Mouse (Mus musculus) left cerebral cortex, postnatal 25 days (tissue): ENCODE measurements around the gene Cyfip1. TPM values are rescaled to one million over a fixed set of nuclear protein-coding genes. Genes with fewer than 3 reads are reported as not detected.
A peak's percentile ranks its signal among the peaks of the same experiment; 100 is the strongest.

ENCODE experiments used
- DNase-seq, 2 experiments: peaks; one replicate each; pipeline ENCODE4 v3.0.0; 2022; ENCODE audit warnings: low spot score in 2 of 2, mixed read lengths in 1 of 2
- intact Hi-C: fragments of 180-260 bp; cut with DNase I; formaldehyde crosslinking; loops from one replicate; pipeline ENCODE4 v1.15.1; 2025
- total RNA-seq, 2 experiments: library from RNA; stranded (reverse); gene quantifications; 2 replicates each; pipeline ENCODE4 v1.2.3; 2021

Gene Cyfip1
- total RNA-seq: 10 to 100 TPM; 66.7 to 73.1 TPM

GRCm38 (mm10) chr7:55841445-55841844 lies at the start of gene Cyfip1:
TSS of gene Cyfip1 (plus strand) at chr7:55841745.
- intact Hi-C loops: no loop called here
- no peak for DNase-seq

GRCm38 (mm10) chr7:55792280-55792679 lies 49.3 kb upstream of the Cyfip1 start:
- DNase-seq: peak; percentile 17 to 74
- intact Hi-C loops: no loop called here

GRCm38 (mm10) chr7:55793236-55793951 lies 48.2 kb upstream of the Cyfip1 start:
- intact Hi-C loops: no loop called here

GRCm38 (mm10) chr7:55793952-55794603 lies 47.5 kb upstream of the Cyfip1 start, which contains the start of gene Tubgcp5:
TSS of gene Tubgcp5 (plus strand) at chr7:55794154.
- intact Hi-C loops: no loop called here

More at GRCm38 (mm10) chr7:55793236-55793951, 48.2 kb upstream of the Cyfip1 start:
- DNase-seq: peak; percentile 6 to 8

GRCm38 (mm10) chr7:55799981-55800380 lies 41.6 kb upstream of the Cyfip1 start:
- intact Hi-C loops: no loop called here
- DNase-seq: no peak

More at GRCm38 (mm10) chr7:55793952-55794603, 47.5 kb upstream of the Cyfip1 start, which contains the start of gene Tubgcp5:
- peak; percentile 97 to 99 for DNase-seq

GRCm38 (mm10) chr7:55809967-55810366 lies 31.6 kb upstream of the Cyfip1 start:
- intact Hi-C loops: no loop called here
- DNase-seq: no peak

GRCm38 (mm10) chr7:55824468-55824867 lies 17.1 kb upstream of the Cyfip1 start:
- no peak for DNase-seq
- intact Hi-C loops: no loop called here

- intact Hi-C loops: no loop called here
- DNase-seq: no peak
Observed at GRCm38 (mm10) chr7:55827551-55827950, 14.0 kb upstream of the Cyfip1 start.

- intact Hi-C loops: no loop called here
- no peak for DNase-seq
Observed at GRCm38 (mm10) chr7:55836877-55837276, 4.7 kb upstream of the Cyfip1 start.

GRCm38 (mm10) chr7:55841977-55842503 lies 495 bp downstream of the Cyfip1 start:
- intact Hi-C loops: no loop called here
- DNase-seq: peak; percentile 86 to 93

- peak; percentile 38 to 61 for DNase-seq
- intact Hi-C loops: no loop called here
Observed at GRCm38 (mm10) chr7:55842504-55843152, 1.1 kb downstream of the Cyfip1 start.

GRCm38 (mm10) chr7:55846606-55847312 lies 5.2 kb downstream of the Cyfip1 start:
- peak in 1 of 2 experiments; percentile 48 for DNase-seq
- intact Hi-C loops: no loop called here

- DNase-seq: peak; percentile 70 to 87
- intact Hi-C loops: no loop called here
Observed at GRCm38 (mm10) chr7:55849948-55850571, 8.5 kb downstream of the Cyfip1 start.

- peak in 1 of 2 experiments; percentile 38 for DNase-seq
- intact Hi-C loops: no loop called here
Observed at GRCm38 (mm10) chr7:55852787-55853186, 11.2 kb downstream of the Cyfip1 start.

- no peak for DNase-seq
- intact Hi-C loops: no loop called here
Observed at GRCm38 (mm10) chr7:55855597-55855996, 14.1 kb downstream of the Cyfip1 start.

- intact Hi-C loops: no loop called here
- no peak for DNase-seq
Observed at GRCm38 (mm10) chr7:55856741-55857140, 15.2 kb downstream of the Cyfip1 start.

GRCm38 (mm10) chr7:55857729-55858128 lies 16.2 kb downstream of the Cyfip1 start:
- intact Hi-C loops: no loop called here
- DNase-seq: no peak

GRCm38 (mm10) chr7:55858836-55859517 lies 17.4 kb downstream of the Cyfip1 start:
- intact Hi-C loops: no loop called here
- DNase-seq: no peak

- intact Hi-C loops: no loop called here
- peak in 1 of 2 experiments; percentile 46 for DNase-seq
Observed at GRCm38 (mm10) chr7:55859518-55859872, 17.9 kb downstream of the Cyfip1 start.
